Mouse (Mus musculus): ENCODE results near the gene Tapbp. TPM values are rescaled to one million over a fixed set of nuclear protein-coding genes. Genes with fewer than 3 reads are reported as not detected.

Gene Tapbp
- polyA plus RNA-seq, 1 experiment = 97.3 TPM

DNA sequence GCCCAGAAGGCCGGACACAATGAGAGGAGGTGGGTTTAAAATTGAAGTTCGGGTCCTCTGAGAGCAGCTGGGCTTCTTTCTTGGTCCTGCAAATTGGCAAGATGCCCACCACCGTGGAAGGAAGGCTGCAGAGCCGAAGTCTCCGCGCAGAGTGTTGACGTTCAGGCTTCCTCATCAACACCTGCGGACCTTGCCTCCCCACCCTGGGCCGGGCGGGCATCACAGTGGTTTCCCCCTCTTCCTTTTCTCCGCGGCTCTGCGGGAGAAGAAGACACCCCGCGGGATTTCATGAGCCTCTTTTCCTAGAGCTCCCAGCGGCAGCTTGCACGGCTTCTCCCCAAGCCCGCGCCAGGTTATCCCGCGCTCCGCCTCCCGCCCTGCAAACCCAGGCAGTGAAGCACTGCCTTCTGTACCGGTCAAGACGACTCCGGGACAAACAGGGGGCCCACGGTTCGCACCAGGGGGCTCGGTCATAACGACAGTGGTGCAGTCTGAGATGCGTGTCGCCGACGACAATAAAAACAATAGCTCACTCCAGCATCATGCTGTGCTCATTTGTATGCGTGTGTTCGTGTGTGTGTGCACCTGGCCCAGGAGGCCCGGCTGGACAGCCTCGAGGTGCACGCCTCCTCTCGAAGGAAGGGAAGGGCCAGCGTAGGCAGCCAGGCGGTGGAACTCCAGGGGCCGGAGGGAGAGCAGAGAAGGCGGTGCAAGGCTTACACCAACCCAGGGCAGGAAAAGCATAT, 7.2 kb upstream of the Tapbp start:
- H3K27ac ChIP-seq (ENCODE audit: insufficient read depth, low read length) = peak overlapping the region; percentile 88
- 0 out of 2 replicates have a peak, but pooled peaks have one; percentile 23 for TF ChIP-seq EP300 (IDR thresholded peaks at IDR 0.05; ENCODE audit: insufficient read depth, low read depth, low read length)
- TF ChIP-seq CTCF (IDR thresholded peaks at IDR 0.05; ENCODE audit: low read depth, low read length) = no peak
- H3K27me3 ChIP-seq (ENCODE audit: control insufficient read depth, insufficient read depth, low read length, poor library complexity, severe bottlenecking) = no peaks in the 10 kb centered on the region
- H3K4me3 ChIP-seq (ENCODE audit: low read depth, low read length) = peak overlapping the region; percentile 83
- peak overlapping the region; percentile 60 for H3K9ac ChIP-seq (ENCODE audit: low read depth, poor library complexity, severe bottlenecking)
- H3K4me1 ChIP-seq (ENCODE audit: control insufficient read depth, insufficient read depth, low read length) = peaks cover 3% of the 10 kb centered on the region
- peaks cover 21% of the 10 kb centered on the region for H3K36me3 ChIP-seq (ENCODE audit: control insufficient read depth, insufficient read depth, low read length, poor library complexity, severe bottlenecking)
- H3K9me3 ChIP-seq (replicated peaks; ENCODE audit: control insufficient read depth, insufficient read depth, low read length, poor library complexity, severe bottlenecking) = no peaks in the 10 kb centered on the region

DNA sequence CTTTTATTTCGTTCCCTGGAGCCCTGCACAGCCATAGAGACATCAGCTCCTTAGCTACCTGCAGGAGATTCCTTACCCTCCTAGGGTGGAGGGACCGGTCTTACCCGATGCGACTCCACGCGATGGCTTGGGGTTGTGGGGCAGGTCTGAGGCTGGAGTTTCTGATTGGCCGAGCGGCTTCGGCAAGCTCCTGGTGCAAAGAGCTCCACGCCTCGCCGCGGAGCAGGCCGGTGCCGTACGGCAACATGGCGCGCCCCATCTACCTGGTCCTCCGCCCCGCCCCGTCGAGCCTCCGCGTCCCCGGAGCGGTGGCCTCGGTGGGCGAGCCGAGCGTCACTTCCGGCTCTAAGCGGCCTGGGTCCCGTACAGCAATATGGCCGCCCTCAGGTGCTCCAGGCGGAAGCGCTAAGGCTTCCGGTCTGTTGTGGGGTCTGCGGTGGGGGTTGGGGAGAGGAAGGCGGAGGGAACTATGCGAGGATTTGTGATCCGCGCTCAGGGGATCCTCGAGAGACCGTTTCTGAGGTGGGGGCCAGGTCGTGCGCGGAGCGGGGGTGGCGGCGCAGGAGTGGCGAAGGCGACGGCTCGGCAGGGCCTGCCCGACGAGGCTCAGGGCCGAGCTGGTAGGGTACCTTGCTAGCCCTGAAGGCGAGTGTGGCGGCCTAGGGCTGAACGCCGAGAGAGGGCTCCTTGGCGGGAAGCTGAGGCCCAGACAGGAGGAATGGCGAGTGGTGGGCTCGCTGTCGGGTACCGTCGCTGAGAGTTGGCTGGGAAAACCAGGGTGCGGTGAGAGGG, 6.4 kb upstream of the Tapbp start, which contains the start of gene Daxx:
Gene Daxx, plus strand, starts transcription at position 338 of the 792 bp plus-strand sequence.
- H3K36me3 ChIP-seq (ENCODE audit: control insufficient read depth, insufficient read depth, low read length, poor library complexity, severe bottlenecking) = peaks cover 29% of the 10 kb centered on the region
- no peaks in the 10 kb centered on the region for H3K9me3 ChIP-seq (replicated peaks; ENCODE audit: control insufficient read depth, insufficient read depth, low read length, poor library complexity, severe bottlenecking)
- peak within 1 kb of the TSS; percentile 98 for H3K4me3 ChIP-seq (ENCODE audit: low read depth, low read length)
- no peak for TF ChIP-seq CTCF (IDR thresholded peaks at IDR 0.05; ENCODE audit: low read depth, low read length)
- TF ChIP-seq EP300 (IDR thresholded peaks at IDR 0.05; ENCODE audit: insufficient read depth, low read depth, low read length) = no peak
- peak; percentile 86 for TF ChIP-seq POLR2A (IDR thresholded peaks at IDR 0.05; ENCODE audit: insufficient read depth, low read length)
- H3K4me1 ChIP-seq (ENCODE audit: control insufficient read depth, insufficient read depth, low read length) = peaks cover 3% of the 10 kb centered on the region
- H3K9ac ChIP-seq (ENCODE audit: low read depth, poor library complexity, severe bottlenecking) = peak within 1 kb of the TSS; percentile 89
- no peaks in the 10 kb centered on the region for H3K27me3 ChIP-seq (ENCODE audit: control insufficient read depth, insufficient read depth, low read length, poor library complexity, severe bottlenecking)
- H3K27ac ChIP-seq (ENCODE audit: insufficient read depth, low read length) = peak within 1 kb of the TSS; percentile 88

DNA sequence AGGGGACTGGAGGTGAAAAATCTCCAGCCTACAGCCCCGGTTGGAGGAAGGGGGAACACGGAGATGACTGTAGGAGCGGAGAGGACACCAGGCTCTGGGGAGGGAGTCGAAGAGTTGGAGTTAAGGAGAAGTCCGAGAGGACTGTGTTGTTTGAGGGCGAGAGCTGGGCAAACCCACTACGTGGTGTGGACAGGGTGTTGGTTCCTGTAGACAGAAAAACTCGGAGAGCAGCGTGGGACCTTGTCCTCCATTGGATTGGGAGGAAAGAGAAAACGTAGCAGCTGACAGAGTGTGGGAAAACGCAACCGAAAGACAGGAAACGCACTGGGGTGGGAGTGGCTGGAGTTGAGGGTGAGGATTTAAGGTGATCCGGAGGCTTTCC, 5.8 kb upstream of the Tapbp start:
- H3K9me3 ChIP-seq (replicated peaks; ENCODE audit: control insufficient read depth, insufficient read depth, low read length, poor library complexity, severe bottlenecking) = no peaks in the 10 kb centered on the region
- peak overlapping the region; percentile 89 for H3K9ac ChIP-seq (ENCODE audit: low read depth, poor library complexity, severe bottlenecking)
- H3K36me3 ChIP-seq (ENCODE audit: control insufficient read depth, insufficient read depth, low read length, poor library complexity, severe bottlenecking) = peaks cover 29% of the 10 kb centered on the region
- H3K27ac ChIP-seq (ENCODE audit: insufficient read depth, low read length) = peak overlapping the region; percentile 68
- peaks cover 3% of the 10 kb centered on the region for H3K4me1 ChIP-seq (ENCODE audit: control insufficient read depth, insufficient read depth, low read length)
- H3K27me3 ChIP-seq (ENCODE audit: control insufficient read depth, insufficient read depth, low read length, poor library complexity, severe bottlenecking) = no peaks in the 10 kb centered on the region
- peak overlapping the region; percentile 98 for H3K4me3 ChIP-seq (ENCODE audit: low read depth, low read length)
- TF ChIP-seq CTCF (IDR thresholded peaks at IDR 0.05; ENCODE audit: low read depth, low read length) (no peak), POLR2A (IDR thresholded peaks at IDR 0.05; ENCODE audit: insufficient read depth, low read length) (no peak), EP300 (IDR thresholded peaks at IDR 0.05; ENCODE audit: insufficient read depth, low read depth, low read length) (no peak)

GRCm38 (mm10) chr17:33910346-33911051, 5.2 kb upstream of the Tapbp start:
- Histone ChIP-seq H3K4me3 (ENCODE audit: low read depth, low read length) (peak overlapping the region; percentile 98), H3K27ac (ENCODE audit: insufficient read depth, low read length) (peak overlapping the region; percentile 54), H3K9me3 (replicated peaks; ENCODE audit: control insufficient read depth, insufficient read depth, low read length, poor library complexity, severe bottlenecking) (no peaks in the 10 kb centered on the region), H3K9ac (ENCODE audit: low read depth, poor library complexity, severe bottlenecking) (peak overlapping the region; percentile 89), H3K4me1 (ENCODE audit: control insufficient read depth, insufficient read depth, low read length) (peaks cover 3% of the 10 kb centered on the region), H3K27me3 (ENCODE audit: control insufficient read depth, insufficient read depth, low read length, poor library complexity, severe bottlenecking) (no peaks in the 10 kb centered on the region), H3K36me3 (ENCODE audit: control insufficient read depth, insufficient read depth, low read length, poor library complexity, severe bottlenecking) (peaks cover 29% of the 10 kb centered on the region)
- no peak for TF ChIP-seq POLR2A (IDR thresholded peaks at IDR 0.05; ENCODE audit: insufficient read depth, low read length)
- TF ChIP-seq EP300 (IDR thresholded peaks at IDR 0.05; ENCODE audit: insufficient read depth, low read depth, low read length) = no peak
- TF ChIP-seq CTCF (IDR thresholded peaks at IDR 0.05; ENCODE audit: low read depth, low read length) = peak; percentile 16

DNA sequence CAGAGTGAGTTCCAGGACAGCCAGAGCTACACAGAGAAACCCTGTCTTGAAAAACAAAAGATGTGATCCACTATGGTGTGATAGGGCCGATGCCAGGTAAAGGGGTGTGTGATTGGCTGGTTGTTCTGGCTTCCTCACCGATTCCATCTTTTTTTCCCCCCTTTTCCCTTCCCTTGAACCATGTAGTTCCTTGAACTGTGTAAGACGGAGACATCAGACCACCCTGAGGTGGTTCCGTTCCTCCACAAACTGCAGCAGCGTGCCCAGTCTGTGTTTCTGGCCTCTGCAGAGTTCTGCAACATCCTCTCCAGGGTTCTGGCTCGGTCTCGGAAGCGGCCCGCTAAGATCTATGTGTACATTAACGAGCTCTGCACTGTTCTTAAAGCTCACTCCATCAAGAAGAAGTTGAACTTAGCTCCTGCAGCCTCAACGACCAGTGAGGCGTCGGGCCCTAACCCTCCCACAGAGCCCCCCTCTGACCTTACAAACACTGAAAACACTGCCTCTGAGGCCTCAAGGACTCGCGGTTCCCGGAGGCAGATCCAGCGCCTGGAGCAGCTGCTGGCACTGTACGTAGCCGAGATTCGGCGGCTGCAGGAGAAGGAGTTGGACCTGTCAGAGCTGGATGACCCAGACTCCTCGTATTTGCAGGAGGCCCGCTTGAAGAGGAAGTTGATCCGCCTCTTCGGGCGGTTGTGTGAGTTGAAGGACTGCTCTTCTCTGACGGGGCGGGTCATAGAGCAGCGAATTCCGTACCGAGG, 4.5 kb upstream of the Tapbp start:
- H3K4me1 ChIP-seq (ENCODE audit: control insufficient read depth, insufficient read depth, low read length) = peaks cover 3% of the 10 kb centered on the region
- TF ChIP-seq POLR2A (IDR thresholded peaks at IDR 0.05; ENCODE audit: insufficient read depth, low read length) = no peak
- no peak for TF ChIP-seq CTCF (IDR thresholded peaks at IDR 0.05; ENCODE audit: low read depth, low read length)
- TF ChIP-seq EP300 (IDR thresholded peaks at IDR 0.05; ENCODE audit: insufficient read depth, low read depth, low read length) = no peak
- no peaks in the 10 kb centered on the region for H3K9me3 ChIP-seq (replicated peaks; ENCODE audit: control insufficient read depth, insufficient read depth, low read length, poor library complexity, severe bottlenecking)
- H3K27ac ChIP-seq (ENCODE audit: insufficient read depth, low read length) = peak overlapping the region; percentile 44
- H3K4me3 ChIP-seq (ENCODE audit: low read depth, low read length) = peak overlapping the region; percentile 26
- peaks cover 29% of the 10 kb centered on the region for H3K36me3 ChIP-seq (ENCODE audit: control insufficient read depth, insufficient read depth, low read length, poor library complexity, severe bottlenecking)
- no peaks in the 10 kb centered on the region for H3K27me3 ChIP-seq (ENCODE audit: control insufficient read depth, insufficient read depth, low read length, poor library complexity, severe bottlenecking)
- H3K9ac ChIP-seq (ENCODE audit: low read depth, poor library complexity, severe bottlenecking) = peak overlapping the region; percentile 22

All from ES-Bruce4 (cell line).